Mouse (Mus musculus) heart, embryonic 14.5 days (tissue): ENCODE measurements around the gene Amdhd2. TPM values are rescaled to one million over a fixed set of nuclear protein-coding genes. Genes with fewer than 3 reads are reported as not detected.
A peak's percentile ranks its signal among the peaks of the same experiment; 100 is the strongest.

ENCODE experiments used
- ATAC-seq: fragments of 200-750 bp; cut with Nextera tagmentation; 2 replicates; pipeline ENCODE4 v1.8.0; 2017; ENCODE audit warnings: low read depth, moderate TSS enrichment; ENCODE audit not compliant: insufficient number of reproducible peaks, insufficient read depth, low FRiP score
- H3K27ac ChIP-seq, 2 experiments: fragments of 200-500 bp in 1 of 2; fragments of 300-500 bp in 1 of 2; sonication (generic) in 1 of 2; replicated peaks in 1 of 2; 2 replicates each; pipeline ENCODE4 v1.5.1; 2012 to 2014; ENCODE audit warnings: low read depth in 2 of 2, low read length in 2 of 2, control low read depth in 1 of 2, mild to moderate bottlenecking in 1 of 2, mixed read lengths in 1 of 2; ENCODE audit not compliant: control insufficient read depth in 1 of 2, insufficient read depth in 1 of 2
- H3K27me3 ChIP-seq: fragments of 300-500 bp; sonication (generic); 2 replicates; pipeline ENCODE4 v1.6.1; 2014; ENCODE audit warnings: mild to moderate bottlenecking, low read length, control low read depth; ENCODE audit not compliant: control insufficient read depth, insufficient read depth
- H3K36me3 ChIP-seq: fragments of 300-500 bp; sonication (generic); 2 replicates; pipeline ENCODE4 v1.6.1; 2014; ENCODE audit warnings: mild to moderate bottlenecking, control low read depth, low read length, mixed read lengths; ENCODE audit not compliant: control insufficient read depth, insufficient read depth
- H3K4me1 ChIP-seq, 2 experiments: fragments of 200-500 bp in 1 of 2; fragments of 300-500 bp in 1 of 2; sonication (generic) in 1 of 2; 2 replicates each; pipeline ENCODE4 v1.6.1; 2012 to 2014; ENCODE audit warnings: low read length in 2 of 2, control low read depth in 1 of 2, mixed read lengths in 1 of 2; ENCODE audit not compliant: control insufficient read depth in 2 of 2, insufficient read depth in 2 of 2
- H3K4me2 ChIP-seq: fragments of 300-500 bp; sonication (generic); 2 replicates; pipeline ENCODE4 v1.6.1; 2014; ENCODE audit warnings: mild to moderate bottlenecking, low read length
- H3K4me3 ChIP-seq, 2 experiments: fragments of 200-500 bp in 1 of 2; fragments of 300-500 bp in 1 of 2; sonication (generic) in 1 of 2; 2 replicates each; pipeline ENCODE4 v1.5.1; 2012 to 2014; ENCODE audit warnings: low read length in 2 of 2, mild to moderate bottlenecking in 2 of 2, control low read depth in 1 of 2, low read depth in 1 of 2, moderate library complexity in 1 of 2; ENCODE audit not compliant: control insufficient read depth in 1 of 2, insufficient read depth in 1 of 2
- H3K9ac ChIP-seq: fragments of 300-500 bp; sonication (generic); 2 replicates; pipeline ENCODE4 v1.6.1; 2014; ENCODE audit warnings: mild to moderate bottlenecking, low read length
- H3K9me3 ChIP-seq: fragments of 300-500 bp; sonication (generic); 2 replicates; pipeline ENCODE4 v1.6.1; 2016; ENCODE audit warnings: low read length, control low read depth; ENCODE audit not compliant: control insufficient read depth
- WGBS: fragments of 180-500 bp; shearing (Covaris S2); extraction: QIAGEN DNeasy Blood & Tissue Kit; methylation state at CpG from one replicate; pipeline ENCODE4 v1.1.7; 2014; 5-methylcytosine and 5-hydroxymethylcytosine counted together
- polyA plus RNA-seq: library from polyadenylated mRNA; unstranded; fragments of >200 nt; fragmentation: Nextera tagmentation; extraction: Ambion mirVana; gene quantifications from 2 replicates; pipeline ENCODE4 v1.2.1, GENCODE M21; 2014

Amdhd2 gene
- polyA plus RNA-seq, 1 experiment from 2014 or later, result 23.6 TPM

- peak; percentile 45 for ATAC-seq
- 3% methylated on average over 22 of the region's 43 CpGs for WGBS
- no peaks in the 10 kb centered on the region for H3K36me3 ChIP-seq
Measured at GRCm38 (mm10) chr17:24209043-24209915, 45.7 kb upstream of the Amdhd2 start, which contains the start of gene Ntn3. Gene Ntn3, minus strand, starts transcription at chr17:24209531.

GRCm38 (mm10) chr17:24208641-24209042, 45.1 kb upstream of the Amdhd2 start:
- peak overlapping the region; percentile 40 to 49 for H3K4me3 ChIP-seq
- H3K9ac ChIP-seq, result peak overlapping the region; percentile 77
- H3K4me1 ChIP-seq, result peaks cover 38 to 64% of the 10 kb centered on the region in 2 experiments
- no peak for ATAC-seq
- H3K9me3 ChIP-seq, result no peaks in the 10 kb centered on the region
- H3K36me3 ChIP-seq, result no peaks in the 10 kb centered on the region
- H3K27me3 ChIP-seq, result peaks cover 40% of the 10 kb centered on the region
- 4% methylated on average over 27 of the region's 29 CpGs for WGBS
- peak overlapping the region; percentile 59 to 63; a peak in 3 of 4 replicates for H3K27ac ChIP-seq
- peak overlapping the region; percentile 97 for H3K4me2 ChIP-seq

More at GRCm38 (mm10) chr17:24209043-24209915, 45.7 kb upstream of the Amdhd2 start, which contains the start of gene Ntn3:
- peak within 1 kb of the TSS; percentile 97 for H3K4me2 ChIP-seq
- H3K9ac ChIP-seq, result peak within 1 kb of the TSS; percentile 77
- H3K9me3 ChIP-seq, result no peaks in the 10 kb centered on the region
- H3K4me3 ChIP-seq, result peak within 1 kb of the TSS; percentile 40 to 49
- H3K4me1 ChIP-seq, result peaks cover 38 to 58% of the 10 kb centered on the region in 2 experiments
- peak within 1 kb of the TSS; percentile 59 to 63; a peak in 3 of 4 replicates for H3K27ac ChIP-seq
- peaks cover 40% of the 10 kb centered on the region for H3K27me3 ChIP-seq

- Histone ChIP-seq H3K27me3 (peaks cover 40% of the 10 kb centered on the region), H3K27ac (0 out of 4 replicates have a peak overlapping the region, but pooled peaks of 1 of the 2 experiments have one; percentile 59), H3K4me1 (peaks cover 39 to 70% of the 10 kb centered on the region in 2 experiments), H3K4me3 (peak overlapping the region; percentile 40 to 49), H3K36me3 (no peaks in the 10 kb centered on the region), H3K4me2 (peak overlapping the region; percentile 97), H3K9ac (peak overlapping the region; percentile 77), H3K9me3 (no peaks in the 10 kb centered on the region)
- ATAC-seq, result no peak
- WGBS, result 75% methylated on average over 34 of the region's 34 CpGs
Measured at GRCm38 (mm10) chr17:24207768-24208640, 44.4 kb upstream of the Amdhd2 start.

- Histone ChIP-seq H3K9me3 (no peaks in the 10 kb centered on the region), H3K27ac (no peak overlapping the region), H3K4me2 (peak overlapping the region; percentile 97), H3K4me1 (peaks cover 41 to 67% of the 10 kb centered on the region in 2 experiments), H3K4me3 (peak overlapping the region; percentile 29 to 68), H3K27me3 (peaks cover 40% of the 10 kb centered on the region), H3K9ac (peak overlapping the region; percentile 88), H3K36me3 (no peaks in the 10 kb centered on the region)
- 8% methylated on average over 61 of the region's 62 CpGs for WGBS
- no peak for ATAC-seq
Measured at GRCm38 (mm10) chr17:24206451-24207351, 43.1 kb upstream of the Amdhd2 start.

- Histone ChIP-seq H3K4me2 (peak overlapping the region; percentile 97), H3K4me1 (peaks cover 36 to 60% of the 10 kb centered on the region in 2 experiments), H3K36me3 (no peaks in the 10 kb centered on the region), H3K9ac (peak overlapping the region; percentile 88), H3K4me3 (peak overlapping the region; percentile 66 to 68), H3K9me3 (no peaks in the 10 kb centered on the region), H3K27ac (no peak overlapping the region; a peak in 1 of 4 replicates), H3K27me3 (peaks cover 34% of the 10 kb centered on the region)
- 4% methylated on average over 15 of the region's 15 CpGs for WGBS
- 0 out of 2 replicates have a peak, but pooled peaks have one; percentile 9 for ATAC-seq
Measured at GRCm38 (mm10) chr17:24205908-24206361, 42.4 kb upstream of the Amdhd2 start.

- Histone ChIP-seq H3K27me3 (peaks cover 30% of the 10 kb centered on the region), H3K36me3 (no peaks in the 10 kb centered on the region), H3K4me1 (peaks cover 34 to 60% of the 10 kb centered on the region in 2 experiments), H3K4me3 (peak within 1 kb of the TSS; percentile 66 to 68), H3K4me2 (peak within 1 kb of the TSS; percentile 97), H3K27ac (peak within 1 kb of the TSS in 1 of 2 experiments; percentile 43; a peak in 1 of 4 replicates), H3K9me3 (no peaks in the 10 kb centered on the region), H3K9ac (peak within 1 kb of the TSS; percentile 88)
- under 1% methylated on average over 48 of the region's 65 CpGs for WGBS
- peak; percentile 56 for ATAC-seq
Measured at GRCm38 (mm10) chr17:24205284-24205888, 41.8 kb upstream of the Amdhd2 start, which contains the start of gene Tbc1d24. Gene Tbc1d24, minus strand, starts transcription at chr17:24205562.
